Mouse (Mus musculus) left cerebral cortex, postnatal 36 days (tissue): ENCODE measurements at regions not wholly inside any gene's neighbourhood (a gene's known extent, or its start where the extent isn't known, plus 50 kb on each side); places are given as distances from the start of the nearest gene placed in this dataset.

ENCODE experiments used
- DNase-seq, 2 experiments: peaks; one replicate each; pipeline ENCODE4 v3.0.0; 2021 to 2022; ENCODE audit warnings: low spot score in 2 of 2, mixed read lengths in 1 of 2
- intact Hi-C: fragments of 180-260 bp; cut with DNase I; formaldehyde crosslinking; loops from one replicate; pipeline ENCODE4 v1.15.1; 2025

DNA sequence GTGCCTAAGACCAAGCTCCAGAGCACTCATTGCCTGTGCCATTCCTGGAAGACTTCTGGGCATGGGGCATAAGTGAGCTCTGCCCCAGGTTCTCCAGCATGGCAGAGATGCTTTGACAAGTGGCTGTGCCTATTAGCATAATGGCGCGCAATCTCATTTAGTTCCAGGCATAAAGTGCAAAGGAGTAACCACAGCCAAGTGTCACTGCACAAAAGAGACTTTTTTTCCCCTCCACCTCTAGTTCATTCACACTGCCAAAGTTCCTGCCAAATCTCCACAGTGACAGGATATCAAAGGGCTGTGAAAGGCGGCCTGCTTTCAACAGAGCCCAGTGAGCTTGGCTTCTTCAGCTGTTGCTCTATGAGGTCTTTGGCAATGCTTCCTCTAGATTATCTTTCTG, 120.1 kb upstream of the Zfand5 start:
- no peak for DNase-seq
- intact Hi-C loops, result no loop called here

DNA sequence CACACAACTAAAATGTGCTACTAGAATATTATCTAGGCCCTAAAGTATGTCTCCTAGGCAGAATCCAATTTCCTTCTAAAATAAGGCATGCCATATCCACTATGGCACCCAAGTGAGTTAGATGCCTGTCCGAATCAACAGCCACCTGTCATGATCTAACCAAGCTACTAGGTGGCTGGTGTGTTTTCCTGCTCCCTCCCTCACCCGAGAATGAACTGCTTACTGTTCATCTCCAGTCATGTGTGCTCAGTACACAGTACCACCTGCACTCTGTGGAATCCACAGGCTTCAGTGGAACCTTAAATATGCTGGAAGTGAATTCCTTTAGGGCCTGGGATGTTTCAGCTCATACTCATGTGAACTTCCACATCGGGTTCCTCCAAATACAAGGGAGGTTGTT, 121.2 kb upstream of the Zfand5 start:
- DNase-seq, result no peak
- intact Hi-C loops, result no loop called here

DNA sequence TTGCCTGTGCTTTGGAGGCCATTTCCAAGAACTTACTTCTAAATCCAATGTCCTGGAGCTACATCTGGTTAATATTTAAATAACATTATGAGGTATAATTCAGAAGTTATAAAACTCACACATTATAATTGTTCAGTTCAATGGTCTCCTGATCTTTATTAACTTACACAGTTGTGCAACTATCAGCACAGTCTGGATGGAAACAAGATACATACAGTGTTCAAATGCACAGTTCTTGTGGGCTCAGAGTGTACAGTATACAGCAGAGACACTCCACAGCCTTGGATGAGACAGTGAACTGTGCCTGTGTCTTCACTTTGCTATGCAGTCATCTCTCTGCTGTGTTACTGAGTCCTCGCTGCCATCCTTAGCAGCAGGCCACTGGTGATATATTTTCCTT, 121.8 kb upstream of the Zfand5 start:
- no peak for DNase-seq
- intact Hi-C loops, result no loop called here

DNA sequence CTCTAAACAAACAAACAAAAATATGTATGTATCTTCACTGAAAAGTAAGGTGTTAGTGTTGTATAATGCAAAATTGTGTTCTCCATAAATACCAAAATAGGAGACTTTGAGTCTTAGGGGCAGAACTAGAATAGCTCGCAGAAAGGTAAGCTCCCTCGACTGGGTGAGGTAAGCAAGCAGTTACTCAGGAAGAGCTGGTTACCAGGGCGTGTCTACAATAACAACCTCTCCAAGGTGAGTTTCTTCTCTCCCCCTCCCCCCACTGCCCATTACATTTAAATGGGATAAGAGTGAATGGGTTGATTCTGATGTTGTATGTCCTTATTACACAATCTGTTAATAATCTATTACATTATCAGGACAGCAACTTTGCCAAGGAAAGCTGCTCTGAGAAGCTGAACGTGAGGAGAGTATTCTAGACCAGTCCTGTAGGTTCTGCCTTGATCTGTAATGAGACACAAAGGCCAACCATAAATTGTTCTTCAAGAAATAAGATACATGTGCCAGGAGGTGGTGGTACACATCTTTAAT, 125.2 kb upstream of the Zfand5 start:
- intact Hi-C loops, result no loop called here
- DNase-seq, result no peak

DNA sequence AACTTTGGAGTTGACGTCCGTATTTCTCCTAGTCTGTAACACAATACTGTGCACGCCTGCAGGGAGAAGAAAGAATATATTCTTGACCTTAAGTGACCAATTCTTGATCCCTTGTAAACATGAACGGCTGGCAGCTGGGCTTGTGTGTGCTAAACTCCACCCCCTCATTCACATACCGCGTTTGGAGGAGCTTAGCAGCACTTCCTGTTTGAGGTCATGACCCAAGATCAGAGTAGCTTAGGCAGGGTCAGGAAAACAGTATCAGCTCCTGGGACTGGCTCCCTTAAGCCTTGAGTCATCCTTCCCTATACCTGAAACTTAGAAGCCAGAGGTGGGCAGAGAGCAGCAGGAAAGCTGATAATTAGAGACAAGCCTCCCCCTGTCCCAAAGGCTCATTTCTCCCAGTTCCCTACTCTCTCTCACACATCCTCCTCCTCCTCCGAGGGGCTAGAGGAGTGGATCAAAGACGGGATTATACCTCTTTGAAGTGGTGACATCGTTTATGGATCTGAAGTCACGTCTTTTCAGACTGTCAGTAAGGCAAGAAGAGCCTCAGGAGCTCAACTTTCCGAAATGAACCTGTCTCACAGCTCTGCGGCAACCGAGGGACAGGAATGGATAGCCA, 127.3 kb upstream of the Zfand5 start:
- no peak for DNase-seq
- intact Hi-C loops, result no loop called here

DNA sequence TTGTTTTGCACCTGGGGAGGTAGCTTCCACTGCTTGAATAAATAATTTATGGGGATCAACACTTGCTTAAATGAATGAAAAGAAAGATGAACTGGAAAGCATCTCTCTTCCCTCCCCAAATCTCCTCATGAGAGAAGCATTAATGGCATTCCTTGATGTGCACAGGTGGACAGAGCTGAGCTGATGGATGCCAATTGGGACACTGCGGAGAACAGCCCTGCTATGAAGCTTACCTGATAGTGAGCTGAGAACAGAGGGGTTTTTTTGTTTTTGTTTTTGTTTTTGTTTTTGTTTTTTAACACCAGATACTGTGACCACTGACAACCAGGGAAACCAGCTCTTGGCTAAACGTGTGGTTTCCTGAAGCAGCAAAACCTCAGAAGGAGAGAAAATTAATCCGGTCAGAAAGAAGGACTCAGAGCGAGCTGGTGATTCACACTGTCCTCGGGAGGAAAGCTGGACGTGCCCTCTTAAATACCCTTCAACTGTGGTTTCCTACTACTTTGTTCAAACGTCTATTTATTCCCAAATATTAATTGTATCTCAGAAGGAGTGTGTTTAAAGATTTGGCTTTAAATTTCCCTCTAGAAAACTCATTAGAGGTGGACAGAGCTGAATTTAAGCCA, 128.0 kb upstream of the Zfand5 start:
- DNase-seq, result no peak
- intact Hi-C loops, result no loop called here

DNA sequence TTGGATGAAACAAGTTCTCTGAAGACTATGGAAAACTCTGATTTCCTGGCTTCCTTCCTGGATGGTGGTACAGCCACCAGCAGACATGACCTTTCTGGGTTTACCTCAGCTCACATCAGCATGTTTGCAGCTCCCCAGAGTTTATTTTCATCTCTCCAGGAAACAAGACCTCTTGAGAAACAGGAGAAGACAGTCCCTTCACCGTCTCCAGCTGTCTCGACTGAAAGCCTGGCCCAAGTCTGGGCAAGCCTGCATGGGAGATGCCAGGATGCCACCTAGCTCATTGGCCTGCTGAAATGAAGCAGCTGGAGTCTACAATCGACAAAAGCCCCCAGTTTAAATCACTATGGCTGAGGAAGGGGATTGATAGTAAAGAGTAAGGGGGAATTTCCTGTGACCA, 131.6 kb upstream of the Zfand5 start:
- DNase-seq, result no peak
- intact Hi-C loops, result no loop called here

DNA sequence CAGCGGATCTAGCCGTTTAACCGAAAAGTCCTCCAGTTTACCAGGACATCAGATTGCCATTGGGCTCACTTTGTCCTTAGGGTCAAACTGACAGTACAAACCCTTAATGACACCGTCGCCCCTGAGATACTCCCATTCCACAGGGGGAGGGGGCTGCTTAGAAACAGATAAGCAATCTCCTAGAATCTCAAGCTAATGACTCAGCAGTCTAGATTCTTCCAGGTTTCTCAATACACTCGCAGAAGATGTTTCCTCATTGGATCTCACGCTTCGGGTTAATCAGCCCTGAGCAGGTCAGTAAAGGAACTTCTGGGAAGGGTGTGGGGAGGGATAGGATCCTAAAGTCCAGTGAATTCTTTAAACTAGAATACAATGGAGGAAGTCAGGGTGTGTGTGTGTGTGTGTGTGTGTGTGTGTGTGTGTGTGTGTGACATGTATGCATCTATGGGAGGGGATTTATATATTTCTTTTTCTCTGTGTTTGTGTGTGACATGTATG, 133.0 kb upstream of the Zfand5 start:
- intact Hi-C loops, result no loop called here
- DNase-seq, result no peak

DNA sequence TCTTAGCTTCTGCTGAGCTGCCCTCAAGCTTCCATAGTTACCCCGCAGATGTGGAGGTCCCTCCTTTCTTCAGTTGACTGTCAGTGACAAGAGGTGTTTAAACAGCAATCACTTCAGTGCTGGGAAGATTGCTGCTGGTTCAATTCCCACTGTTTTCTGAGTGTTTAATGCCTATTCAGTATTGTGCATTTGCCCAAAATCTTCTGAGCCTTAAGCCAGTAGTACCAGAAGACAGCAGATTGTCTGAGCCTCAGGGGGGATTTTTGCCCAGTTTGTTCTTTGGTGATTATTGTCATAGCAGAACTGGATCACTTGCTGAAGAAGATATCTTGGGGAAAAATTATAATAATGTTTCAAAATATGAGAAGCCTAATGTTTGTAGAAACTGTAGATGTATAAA, 135.3 kb upstream of the Zfand5 start:
- intact Hi-C loops, result no loop called here

DNA sequence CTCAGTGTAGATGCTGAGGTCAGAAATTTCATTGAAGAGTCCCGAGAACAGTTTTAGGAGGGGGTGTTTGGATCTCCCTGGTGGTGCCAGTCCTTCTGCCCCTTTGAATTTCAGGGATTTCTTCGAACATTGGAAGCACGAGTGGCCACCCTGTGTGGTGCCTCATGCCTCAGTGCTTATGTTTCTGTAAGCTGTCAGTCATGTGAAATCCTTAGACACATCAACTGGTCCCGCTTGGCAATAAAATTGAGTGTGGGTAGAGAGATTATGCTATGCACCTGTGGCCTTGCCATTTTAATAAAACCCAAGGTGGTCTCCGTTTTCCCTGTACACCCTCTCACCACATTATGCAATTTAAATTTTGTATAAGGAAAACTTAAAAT, 136.1 kb upstream of the Zfand5 start:
- intact Hi-C loops, result no loop called here

More for the DNA sequence above, 135.3 kb upstream of the Zfand5 start:
- no peak for DNase-seq

DNA sequence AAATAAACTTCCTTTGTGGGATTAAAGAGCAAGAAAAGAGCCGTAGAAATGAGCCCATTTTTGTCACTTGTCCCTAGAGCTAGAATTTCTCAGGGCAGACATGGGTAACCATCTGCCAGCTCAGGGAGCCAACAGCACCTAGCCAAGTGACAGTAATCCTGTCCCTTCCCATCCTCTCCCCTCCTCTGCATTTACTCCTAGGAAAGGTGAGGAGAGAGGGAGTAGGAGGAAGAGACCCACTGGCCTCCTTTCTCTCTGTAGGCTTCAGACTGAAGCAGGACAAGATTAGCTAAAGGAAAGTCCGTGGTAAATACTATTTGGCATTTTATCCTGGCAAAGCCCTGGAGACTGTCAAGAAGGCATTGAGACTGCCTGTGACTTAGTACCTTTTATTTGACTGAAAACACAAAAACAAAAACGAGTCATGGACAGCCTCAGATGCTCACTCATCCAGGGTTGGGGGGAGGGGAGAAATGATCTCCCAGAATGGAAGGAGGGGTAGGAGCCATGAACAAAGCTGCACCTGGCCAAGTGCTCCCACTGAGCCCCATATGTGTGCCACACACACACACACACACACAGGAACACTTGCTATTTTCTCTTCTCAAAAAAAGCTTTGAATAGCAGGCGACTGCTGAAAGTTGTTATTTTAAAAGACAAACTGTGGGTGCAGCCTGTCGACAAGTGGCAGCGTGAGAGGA, 136.6 kb upstream of the Zfand5 start:
- DNase-seq, result peak; percentile 22 to 31
- intact Hi-C loops, result no loop called here

More for the DNA sequence above, 136.1 kb upstream of the Zfand5 start:
- DNase-seq, result no peak

DNA sequence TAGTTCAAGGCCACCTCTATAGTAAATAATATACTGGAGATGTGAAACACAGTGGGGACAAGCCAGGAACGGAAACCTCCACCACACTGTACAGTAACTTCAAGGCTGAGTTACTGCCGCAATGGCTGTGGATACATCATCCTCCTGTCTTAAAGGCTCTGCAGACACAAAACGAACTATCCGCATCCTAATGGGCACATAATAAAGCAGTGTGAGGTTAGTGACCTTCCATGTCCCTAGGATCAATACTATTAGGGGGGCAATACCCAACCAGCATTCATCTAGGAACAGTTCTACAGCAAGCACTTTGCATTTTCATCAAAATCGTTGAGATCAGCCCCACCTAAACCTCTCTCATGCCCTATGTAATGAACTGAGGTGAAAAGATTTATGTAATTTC, 142.4 kb upstream of the Zfand5 start:
- intact Hi-C loops, result no loop called here

DNA sequence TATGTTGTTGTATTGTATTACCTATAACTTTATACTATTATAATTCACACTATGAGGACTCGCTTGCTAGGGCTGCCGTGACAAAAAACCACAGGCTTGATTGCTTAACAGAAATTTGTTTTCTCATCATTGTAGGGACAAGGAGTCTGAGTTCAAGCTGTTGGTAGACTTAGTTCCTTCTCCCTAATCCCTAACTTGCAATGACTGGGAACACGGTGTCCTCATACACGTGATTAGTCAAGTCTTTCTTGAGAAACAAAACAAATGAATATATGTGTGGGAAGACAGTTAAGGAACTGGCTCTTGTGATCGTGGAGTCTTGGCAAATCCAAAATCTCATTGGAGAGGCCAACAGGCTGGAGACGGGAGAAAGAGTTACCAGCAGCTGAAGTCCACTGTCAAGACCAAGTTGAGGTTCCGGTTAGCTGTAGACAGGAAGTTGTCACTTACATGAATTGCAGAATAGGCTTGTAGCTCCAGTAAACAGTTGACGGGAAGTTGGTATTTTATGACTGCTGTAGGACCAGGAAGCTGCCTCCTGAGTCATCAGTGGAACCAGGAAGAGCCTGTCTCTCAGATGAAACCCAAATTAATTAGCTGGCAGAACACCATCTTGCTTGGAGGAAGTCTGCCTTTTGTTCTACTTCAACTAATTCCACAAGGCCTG, 144.9 kb upstream of the Zfand5 start:
- DNase-seq, result no peak
- intact Hi-C loops, result no loop called here

More for the DNA sequence above, 142.4 kb upstream of the Zfand5 start:
- DNase-seq, result no peak

DNA sequence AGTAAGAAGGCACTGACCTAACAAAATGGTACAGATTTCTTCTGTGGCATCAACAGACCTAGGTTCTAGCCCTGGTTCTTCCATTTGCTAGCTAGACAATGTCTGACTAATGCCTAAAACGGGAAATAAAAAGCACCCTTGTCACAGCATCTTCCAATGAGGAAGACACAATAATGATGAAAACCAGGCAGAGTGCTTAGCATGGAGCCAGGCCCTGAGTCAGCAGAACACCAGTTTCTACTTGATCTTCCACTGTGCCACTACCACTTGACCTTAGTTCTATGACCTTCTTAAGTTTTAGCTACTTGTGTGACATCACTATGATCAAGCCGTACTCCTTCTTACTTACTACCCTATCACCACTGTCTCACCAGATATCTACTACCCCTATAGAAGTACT, 145.4 kb upstream of the Zfand5 start:
- DNase-seq, result no peak
- intact Hi-C loops, result no loop called here

DNA sequence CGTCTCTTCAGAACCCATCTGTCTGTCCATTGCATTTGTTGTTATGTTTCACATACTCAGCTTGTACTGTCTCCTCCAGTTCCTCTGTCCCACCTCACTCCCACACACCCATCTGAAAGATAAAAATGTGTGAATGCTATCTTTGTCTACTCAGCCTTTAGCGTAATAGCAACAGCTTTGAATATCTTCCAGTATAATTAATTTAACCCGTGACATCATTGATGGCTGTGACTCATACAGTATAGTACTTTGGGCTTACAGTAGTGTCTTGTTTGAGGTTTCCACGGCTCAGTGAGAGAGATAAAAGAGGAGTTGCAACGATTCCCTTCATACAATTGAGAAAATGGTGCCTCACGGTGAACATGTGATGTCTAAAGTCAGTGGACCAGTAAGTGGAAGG, 152.6 kb upstream of the Zfand5 start:
- intact Hi-C loops, result loop anchor here (2.0 to 5.0 kb wide), 2 partner anchors 71 to 153 kb away; partner anchors contain the start of gene Zfand5
- no peak for DNase-seq

DNA sequence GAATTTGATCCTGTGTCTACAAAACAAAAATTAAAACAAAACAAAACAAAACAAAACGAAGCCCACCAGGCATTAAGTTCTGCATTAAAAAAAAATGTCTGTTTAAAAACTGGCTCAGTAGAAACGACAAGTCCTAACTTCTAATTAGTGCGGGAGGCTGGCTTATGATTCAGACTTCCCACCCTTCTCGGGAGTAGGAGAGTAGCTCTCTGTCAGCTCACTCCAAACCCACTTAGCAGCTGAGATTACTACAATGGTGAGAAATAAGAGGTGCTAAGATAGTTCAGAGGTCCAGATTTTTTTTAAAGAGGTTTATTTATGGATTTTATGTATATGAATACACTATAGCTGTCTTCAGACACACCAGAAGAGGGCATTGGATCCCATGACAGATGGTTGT, 153.3 kb upstream of the Zfand5 start:
- no peak for DNase-seq
- intact Hi-C loops, result loop anchor here (2.0 to 5.0 kb wide), 2 partner anchors 70 to 154 kb away; partner anchors contain the start of gene Zfand5

DNA sequence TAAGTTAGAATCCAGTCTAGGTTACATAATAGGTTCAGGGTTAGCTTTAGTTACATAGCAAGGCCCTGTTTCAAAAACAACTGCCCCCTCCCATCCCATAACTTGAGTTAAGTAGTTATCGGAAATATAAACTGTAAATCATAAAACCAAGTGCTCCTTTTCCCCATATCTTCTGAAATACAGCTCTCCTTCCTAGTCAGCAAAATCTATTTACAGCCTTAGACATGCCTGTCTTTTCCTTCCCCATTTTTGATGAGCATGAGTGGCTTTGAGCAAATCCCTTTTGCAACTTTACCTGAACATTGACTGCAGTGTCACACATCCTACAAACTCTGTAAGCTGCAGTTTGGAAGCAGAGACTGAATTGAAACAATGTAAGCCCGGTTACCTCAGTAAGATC, 156.4 kb upstream of the Zfand5 start:
- no peak for DNase-seq
- intact Hi-C loops, result loop anchor here (5.0 kb wide), 1 partner anchor 157 kb away; the partner anchor contains the start of gene Zfand5

DNA sequence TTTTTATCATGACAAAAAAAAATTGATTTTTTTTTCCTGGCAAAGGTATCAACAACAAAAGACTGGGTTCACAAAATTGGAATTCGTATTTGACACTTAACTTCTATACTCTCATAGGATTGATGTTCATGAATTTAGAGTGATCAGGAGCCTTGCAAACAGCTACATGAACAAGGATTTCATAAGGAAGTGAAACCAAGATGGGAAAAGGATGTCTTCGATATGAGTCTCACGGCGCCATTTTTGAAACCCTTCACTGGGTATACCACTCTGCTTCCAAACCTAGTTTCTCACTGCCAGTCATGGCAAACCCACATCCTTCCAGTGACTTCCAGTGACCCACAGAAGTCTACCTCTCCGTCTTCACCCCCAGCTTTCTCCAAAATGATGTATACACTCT, 157.8 kb upstream of the Tmc1 start:
- no peak for DNase-seq
- intact Hi-C loops, result no loop called here

DNA sequence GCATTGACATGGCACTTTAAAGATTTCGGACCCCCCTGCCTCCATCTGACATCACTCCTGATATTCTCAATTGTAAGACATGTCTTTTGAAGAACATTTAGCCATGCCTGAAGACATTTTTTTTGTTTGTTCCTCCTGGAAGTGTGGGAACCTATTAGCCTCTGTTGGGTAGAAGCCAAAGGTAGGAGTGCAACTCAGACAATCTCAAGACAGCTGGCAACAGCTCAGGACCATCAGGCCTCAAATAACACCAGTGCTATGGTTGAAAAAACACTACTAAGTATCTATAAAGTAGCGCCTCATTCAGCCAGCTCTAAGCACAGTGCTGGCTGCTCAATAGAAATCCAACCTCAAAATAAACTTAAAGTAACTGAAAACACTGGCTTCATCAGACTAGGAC, 154.3 kb upstream of the Tmc1 start:
- no peak for DNase-seq
- intact Hi-C loops, result no loop called here

DNA sequence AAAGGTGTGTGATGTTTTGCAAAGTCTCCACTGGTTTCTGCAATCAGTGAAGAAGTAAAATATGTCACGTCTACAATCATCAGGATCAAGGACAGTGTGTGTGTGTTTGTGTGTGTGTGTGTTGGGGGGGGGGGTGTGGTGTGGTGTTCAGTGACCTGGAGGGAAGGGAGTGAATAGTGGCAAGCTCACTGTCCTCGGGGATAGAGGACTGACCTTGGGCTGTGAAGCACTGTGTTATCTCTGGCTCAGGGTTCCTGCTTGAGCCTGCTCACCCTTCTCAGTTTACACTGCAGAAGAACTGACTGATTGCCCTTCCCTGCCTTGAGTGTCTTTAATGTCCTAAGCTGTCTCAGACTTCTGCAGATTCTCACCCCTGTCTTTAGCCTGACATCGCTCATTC, 153.7 kb upstream of the Tmc1 start:
- intact Hi-C loops, result no loop called here

More for the DNA sequence above, 153.7 kb upstream of the Tmc1 start:
- no peak for DNase-seq
